Mouse (Mus musculus) embryo, embryonic 9.5 days (tissue): Measurements from ENCODE around the gene Tdp1.

ENCODE experiments used
- DNase-seq: peaks from one replicate; pipeline ENCODE4 v3.0.0-alpha.2; 2017; ENCODE audit errors: extremely low spot score

The Tdp1 gene

DNA sequence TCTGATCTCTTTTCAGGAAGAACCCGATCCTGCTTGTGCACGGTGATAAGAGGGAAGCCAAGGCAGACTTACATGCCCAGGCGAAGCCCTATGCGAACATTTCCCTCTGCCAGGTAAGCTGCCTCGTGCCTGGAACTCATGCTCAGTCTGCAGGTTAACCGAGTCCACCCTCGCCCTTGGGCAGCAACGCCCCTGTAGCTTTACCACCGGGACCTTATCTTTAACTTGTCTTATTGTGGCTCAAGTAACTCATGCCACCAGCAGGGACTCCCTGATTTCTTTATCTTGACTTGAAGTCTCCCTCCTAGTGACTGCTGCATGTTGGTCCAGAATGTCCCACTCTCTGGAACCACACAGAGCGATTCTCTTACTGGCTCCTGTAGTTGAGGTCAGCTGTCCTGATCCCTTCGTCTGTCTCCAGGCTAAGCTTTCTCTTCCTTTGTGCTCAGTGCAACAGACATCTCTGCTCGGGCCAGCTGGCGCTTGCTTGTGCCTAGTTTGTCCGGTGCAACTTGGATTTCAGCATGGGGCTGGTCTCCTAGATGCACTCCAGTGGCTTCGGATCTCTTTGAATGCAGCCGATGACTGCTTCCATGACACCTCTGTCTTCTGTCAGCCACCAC is 14.0 kb downstream of the Tdp1 start:
- DNase-seq: no peak

DNA sequence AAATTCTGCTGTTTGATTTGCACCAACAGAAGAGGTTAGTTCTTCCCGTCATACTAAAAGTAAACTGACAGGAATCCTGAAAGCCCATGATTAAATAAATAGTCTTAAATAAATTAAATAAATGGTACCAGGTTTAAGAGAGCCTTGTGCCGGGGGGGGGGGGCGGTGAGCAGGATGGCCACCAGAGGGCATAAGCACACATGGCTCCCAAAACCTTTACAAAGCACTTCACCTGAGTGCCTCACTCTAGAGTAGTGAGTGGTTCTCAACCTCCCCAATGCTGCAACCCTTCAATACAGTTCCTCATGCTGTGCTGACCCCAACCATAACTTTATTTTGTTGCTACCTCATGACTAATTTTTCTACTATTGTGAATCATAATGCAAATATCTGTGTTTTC is 15.7 kb downstream of the Tdp1 start:
- no peak for DNase-seq

DNA sequence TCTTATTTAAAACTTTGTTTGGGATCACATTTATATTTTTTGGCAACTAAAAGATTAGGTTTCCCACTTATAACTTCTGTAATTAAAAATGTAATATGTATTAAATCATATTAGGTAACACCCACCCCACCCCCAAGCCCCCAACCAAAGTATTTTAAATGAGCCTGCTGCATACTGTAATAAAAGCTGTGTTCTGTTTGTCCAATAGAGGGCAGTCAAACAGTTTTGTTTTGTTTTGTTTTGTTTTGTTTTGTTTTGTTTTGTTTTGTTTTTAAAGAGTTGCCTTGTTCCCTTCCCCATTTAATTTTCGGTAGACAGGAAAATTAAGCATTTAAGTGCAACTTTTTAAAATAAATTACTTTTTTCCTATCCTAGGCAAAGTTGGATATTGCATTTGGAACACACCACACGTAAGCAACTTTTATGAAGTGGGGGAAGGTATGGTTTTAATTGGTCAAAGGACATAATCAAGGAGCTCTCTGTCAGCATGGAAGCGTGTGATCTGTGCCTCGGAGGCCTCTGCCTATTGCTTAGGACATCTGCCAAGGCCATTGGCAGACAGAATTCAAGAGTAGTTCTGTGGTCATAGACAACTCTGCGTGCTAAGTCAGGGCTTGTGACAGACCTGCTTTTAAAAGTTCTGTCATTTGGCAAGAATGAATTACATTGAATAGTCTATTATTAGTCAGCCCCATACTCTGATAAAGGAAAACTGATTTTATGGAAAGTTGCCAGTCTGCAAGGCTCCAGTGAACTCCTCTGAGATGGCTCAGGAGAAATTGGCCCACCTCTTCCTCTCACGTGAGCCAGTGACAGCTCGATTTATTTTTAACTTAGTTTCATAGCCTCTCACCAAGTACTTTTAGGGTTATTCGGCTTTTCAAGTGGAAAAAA is 17.9 kb downstream of the Tdp1 start:
- DNase-seq: no peak

DNA sequence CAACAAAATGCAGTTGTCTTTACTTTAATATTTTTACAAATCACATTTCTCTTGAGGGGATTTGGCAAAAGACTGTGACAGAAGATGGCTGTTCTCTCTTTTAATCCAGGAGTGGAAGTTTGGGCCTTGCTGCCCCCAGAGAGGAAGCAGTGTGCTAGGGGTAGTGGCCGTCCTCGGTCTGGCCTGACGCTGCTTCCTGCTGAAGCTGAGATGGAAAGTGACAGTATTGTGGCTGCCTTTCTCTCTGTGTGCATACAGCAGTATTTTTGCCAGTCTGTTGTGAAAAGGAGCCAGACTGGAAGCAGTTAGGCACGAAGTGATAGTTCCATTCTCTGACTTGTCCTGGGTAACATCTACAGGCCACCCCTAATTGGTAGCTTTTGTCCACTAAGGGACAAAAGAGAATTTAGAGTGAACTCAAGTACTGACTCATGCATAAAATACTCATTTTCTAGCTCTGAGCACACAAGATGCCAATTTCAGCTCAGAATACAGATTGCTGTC is 18.6 kb downstream of the Tdp1 start:
- no peak for DNase-seq

DNA sequence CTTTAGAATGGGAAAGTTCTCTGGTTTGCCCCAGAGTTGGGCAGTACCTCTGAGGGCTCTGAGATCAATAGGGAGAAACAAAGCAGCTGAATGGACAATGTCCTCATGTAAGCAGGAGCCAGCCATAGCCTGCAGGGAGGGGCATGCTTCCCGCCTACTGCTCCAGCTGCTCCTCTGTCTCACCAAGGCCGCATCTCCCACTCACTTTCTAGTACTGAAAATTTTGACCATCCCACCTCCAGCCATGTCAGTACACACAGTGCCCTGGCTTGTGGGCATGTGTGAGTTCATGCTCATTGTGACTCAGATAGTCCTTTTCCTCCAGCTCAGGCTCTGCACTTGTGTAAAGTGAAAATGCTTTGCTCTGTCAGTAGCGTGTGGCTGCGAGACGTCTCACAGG is 20.2 kb downstream of the Tdp1 start:
- no peak for DNase-seq

DNA sequence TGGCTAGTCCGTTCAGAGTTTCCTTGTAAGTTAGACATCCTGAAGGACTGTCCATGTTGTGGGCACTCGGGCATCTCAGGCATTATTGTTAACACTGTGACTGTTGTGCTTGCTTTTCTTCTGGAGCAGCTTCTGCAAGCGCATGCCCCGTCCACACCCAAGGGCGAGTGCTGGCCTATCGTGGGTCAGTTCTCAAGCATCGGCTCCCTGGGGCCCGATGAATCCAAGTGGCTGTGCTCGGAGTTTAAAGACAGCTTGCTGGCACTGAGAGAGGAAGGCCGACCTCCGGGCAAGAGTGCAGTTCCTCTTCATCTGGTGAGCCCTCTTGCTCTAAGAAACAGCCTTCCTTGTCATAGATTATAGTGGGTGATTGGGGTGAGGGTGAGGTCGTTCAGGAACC is 27.1 kb downstream of the Tdp1 start:
- DNase-seq: no peak

DNA sequence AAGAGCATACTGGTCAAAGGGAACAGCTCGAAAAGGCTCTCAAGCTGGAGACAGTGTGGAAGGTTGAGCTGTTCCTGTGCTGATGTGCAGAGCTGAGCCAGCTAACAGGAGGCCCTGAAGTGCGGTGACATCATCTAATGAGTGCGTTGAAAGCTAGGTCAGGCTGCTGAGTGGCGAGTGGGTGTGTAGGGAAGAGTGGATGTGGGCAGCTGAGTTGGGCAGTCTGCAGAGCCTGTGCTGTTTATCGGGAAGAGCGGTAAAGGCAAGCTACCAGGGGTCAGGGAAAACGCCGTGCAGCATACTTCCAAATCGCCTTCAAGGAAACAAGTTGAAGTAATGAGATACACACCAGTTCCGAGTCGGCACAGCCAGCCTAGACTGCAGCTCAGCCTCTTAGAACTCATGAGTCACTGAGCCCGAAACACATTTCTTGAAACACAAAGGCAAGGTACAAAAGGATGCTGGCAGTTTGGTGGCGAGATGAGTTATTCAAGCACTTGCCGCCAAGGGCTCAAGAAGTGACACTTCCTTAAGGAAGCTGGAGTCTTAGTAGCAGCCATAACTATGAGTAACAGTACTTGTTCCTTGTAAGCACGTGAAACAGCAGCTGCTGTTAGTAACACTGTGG is 33.6 kb downstream of the Tdp1 start:
- no peak for DNase-seq

DNA sequence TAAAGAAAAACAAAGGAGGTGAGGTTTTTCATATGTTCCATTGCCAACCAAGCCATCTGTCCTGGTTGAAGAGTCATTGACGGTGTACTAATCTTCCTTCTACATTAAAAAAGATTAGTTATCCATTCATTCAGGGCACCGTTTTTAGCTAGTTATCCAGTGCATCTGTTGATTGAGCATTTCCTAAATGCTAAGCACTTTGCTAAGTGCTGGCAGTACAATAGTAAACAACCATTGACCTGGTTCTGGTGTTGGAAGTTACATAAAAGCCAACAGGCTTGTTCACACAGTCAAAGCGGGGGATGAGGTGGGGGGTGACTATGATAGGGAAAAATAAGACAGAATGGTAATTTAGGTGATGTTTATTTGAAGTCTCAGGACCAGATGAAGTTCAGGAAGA is 35.3 kb downstream of the Tdp1 start:
- DNase-seq: no peak

DNA sequence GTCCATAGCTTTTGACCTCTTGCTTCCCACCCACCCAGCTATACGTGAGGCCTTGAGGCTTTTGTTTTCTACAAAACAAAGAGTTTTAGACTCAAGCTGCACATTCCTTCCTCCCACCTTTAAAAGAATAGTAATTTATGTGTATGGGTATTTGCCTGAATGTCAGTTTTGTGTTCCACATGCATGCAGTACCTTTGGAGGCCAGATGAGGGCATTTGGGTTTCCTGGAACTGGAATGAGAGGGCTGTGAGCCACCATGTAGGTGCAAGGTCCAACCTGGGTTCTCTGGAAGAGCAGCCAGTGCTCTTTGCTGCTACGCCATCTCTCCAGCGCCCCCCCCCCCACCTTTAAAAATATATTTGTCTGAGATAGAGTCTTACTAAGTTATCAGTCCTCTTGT is 36.7 kb downstream of the Tdp1 start:
- no peak for DNase-seq

DNA sequence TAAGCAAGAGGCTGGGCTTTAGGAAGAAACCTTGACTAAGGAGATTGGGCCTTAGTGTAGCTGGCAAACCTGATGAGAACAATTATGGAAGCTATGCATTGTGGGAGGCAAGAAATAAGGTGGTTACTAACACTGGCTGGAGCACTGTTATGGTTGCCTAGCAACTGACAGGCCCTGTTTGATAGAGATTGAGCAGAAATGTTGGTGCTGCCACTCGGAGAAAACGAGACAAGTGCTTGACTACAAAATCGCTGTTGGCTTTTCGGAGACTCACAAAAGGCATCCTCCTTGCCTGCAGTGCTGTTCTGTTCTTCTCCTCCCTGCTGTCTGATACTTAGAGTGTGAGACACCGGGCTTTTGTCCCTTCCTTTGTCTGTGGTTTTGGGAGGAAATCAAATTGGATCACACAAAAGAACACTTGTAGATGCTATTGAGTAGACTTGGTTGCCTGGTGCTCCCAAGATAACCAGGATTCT is 38.9 kb downstream of the Tdp1 start:
- peak; percentile 11 for DNase-seq

DNA sequence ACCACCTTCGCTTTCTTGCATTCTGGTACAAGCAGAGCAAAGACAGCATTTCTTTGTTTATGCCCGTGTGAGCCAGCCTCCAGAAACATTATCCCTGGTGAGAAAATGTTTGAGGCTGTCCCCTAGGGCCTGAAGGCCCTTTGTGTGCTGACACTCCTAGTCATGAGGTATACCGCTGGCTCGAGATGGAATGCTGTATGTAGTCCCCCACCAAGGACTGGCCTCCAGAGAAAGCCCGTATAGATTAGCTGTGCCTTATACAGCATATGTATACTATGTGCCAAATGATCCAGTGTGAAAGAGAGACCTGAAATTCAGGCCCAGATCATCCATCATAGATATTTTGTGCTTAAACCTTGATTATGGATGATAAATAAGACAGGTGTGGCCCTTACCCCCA is 39.4 kb downstream of the Tdp1 start:
- DNase-seq: no peak

DNA sequence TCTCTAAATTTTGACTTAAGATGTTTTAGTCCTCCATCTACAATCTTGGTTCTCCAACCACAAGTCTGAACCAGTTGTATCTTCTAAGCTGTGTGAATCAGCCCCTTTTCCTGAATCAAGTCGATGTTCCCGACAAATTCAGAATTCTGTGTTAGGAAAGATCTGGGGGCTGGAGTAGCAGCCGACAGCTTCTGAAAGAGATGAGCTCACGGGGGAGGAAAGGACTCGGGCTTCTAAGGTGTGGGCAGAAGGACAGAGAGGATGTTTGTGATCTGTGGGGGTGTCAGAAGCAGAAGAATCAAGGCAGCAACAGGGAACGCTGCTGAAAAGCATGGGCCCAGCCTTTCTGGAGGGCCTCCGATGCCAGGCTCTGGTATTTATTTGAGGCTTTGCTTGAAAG is 44.0 kb downstream of the Tdp1 start:
- no peak for DNase-seq

DNA sequence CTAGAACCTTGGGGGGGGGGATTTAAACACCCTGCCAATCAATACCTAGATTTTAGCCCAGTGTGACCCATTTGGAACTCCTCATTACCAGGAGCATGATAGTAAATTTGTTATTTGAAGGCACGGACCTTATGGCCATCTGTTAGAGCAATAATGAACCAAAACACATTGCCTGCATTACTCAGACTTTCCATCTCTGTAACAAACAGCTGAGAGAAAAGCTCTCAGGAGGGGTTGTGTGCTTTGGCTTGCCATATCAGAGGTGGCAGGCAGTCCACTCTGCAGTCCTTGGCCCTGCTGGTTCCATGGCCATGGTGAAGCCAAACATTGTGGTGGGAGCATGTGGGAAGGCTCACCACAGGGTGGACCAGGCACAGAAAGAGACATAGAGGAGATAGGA is 44.8 kb downstream of the Tdp1 start:
- DNase-seq: no peak

DNA sequence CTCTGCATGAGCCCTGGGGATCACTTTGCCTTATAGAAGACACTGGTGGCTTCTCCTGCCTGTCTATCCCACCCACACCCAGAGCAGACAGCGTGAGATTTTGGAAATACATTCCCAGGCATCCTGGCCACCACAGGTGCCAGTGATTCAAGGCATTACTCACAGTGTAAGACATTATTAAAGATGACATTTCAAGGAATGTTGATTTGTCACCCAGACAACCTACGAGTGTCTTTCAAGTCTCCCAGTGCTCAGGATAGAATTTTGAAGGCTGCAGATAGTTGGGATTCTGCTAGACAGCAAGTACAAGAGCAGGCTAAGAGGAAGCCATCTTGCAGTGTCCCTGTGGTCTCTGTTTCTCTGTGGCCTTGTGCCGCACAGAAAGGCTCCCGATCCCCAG is 47.9 kb downstream of the Tdp1 start:
- DNase-seq: no peak

DNA sequence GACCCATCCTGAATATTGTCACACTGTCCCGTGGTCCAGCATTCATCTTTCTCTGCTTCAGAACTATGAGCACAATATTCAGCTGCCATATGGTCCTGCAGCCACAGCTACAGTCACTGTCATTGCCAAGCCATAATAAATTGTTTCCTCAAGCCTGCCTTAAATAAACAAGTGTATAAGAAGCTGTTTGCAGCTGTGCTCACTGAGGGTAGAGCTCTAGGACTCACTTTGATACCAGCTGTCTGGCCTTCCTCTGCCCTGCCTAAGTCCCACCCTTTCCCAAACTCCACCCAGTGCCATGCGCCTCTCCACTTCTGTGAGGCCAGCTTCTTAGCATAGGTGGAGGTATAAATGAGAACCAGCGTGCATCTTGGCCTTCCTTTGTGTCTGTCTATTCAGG is 49.3 kb downstream of the Tdp1 start:
- DNase-seq: no peak

DNA sequence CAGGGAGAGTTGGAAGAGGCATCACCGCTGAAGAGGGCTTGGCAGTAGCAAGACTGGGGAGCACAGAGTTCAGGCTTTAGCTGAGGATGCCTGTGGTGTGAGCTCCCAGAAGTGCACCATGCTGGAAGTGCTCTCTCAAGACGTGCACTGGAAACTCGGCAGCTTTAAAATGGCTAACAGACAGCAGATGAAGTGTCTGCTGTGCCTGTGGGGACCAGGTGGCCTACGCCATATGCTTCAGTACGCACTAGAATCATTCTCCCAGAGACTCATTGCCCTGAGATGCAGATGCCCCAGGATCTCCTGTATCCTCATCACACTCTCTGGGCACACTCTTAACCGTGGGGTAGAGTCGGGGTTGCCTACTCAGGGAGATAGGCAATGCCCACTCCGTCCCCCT is 51.1 kb downstream of the Tdp1 start:
- DNase-seq: no peak

DNA sequence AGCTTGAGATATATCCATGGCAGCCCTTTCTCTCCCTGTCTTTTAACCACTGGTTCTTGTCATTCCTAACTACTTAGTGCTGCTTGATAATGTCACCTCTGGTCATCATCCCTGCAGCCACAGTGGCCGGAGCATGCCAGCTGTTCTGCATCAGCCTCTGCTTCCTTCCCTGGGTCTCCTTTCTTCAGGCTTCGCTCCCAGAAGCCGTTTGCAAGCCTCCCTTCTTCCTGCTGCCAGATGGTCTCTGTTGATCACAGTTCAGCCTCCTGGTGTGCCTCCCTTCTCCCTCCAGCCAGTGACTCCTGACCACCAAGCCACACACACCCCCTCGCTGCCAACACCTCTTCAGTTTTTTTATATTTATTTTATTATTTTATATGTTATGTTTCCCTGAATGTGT is 54.2 kb downstream of the Tdp1 start:
- DNase-seq: no peak

DNA sequence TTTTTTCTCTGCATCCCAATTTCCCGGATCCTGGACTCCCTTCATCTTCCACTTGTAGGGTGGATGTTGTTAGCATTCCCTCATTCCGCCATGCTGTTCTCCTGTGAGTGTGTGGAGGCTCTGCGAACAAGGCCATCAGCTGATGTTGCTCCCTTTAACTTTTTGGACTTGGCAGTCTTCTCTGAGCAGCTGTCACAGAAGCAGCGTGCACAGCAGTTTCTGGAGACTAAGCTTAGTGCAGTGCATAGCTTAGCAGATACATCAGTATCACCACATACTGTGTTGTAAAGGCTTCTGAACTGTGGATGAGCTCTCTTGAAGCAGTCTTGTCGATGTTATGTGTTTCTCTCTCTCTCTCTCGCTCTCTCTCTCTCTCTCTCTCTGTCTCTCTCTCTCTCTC is 54.9 kb downstream of the Tdp1 start:
- no peak for DNase-seq

DNA sequence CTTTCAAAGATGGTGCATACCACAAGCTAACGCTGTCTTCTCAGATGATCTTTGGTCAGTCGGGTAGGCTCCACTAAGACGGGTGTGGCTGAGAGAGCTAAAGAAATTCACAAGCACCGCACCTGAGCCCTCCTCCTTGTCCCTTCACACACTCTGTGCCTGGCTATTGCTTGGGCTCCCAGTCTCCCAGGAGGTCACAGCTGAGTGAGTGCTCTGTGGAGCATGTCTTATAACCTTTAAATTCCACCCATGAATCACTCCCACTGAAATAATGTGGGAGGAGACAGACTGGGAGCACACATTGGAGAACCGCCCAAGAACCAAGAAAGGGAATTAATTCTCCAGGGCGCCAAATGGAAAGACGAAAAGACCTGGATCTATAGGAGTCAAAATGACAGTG is 56.4 kb downstream of the Tdp1 start:
- no peak for DNase-seq

DNA sequence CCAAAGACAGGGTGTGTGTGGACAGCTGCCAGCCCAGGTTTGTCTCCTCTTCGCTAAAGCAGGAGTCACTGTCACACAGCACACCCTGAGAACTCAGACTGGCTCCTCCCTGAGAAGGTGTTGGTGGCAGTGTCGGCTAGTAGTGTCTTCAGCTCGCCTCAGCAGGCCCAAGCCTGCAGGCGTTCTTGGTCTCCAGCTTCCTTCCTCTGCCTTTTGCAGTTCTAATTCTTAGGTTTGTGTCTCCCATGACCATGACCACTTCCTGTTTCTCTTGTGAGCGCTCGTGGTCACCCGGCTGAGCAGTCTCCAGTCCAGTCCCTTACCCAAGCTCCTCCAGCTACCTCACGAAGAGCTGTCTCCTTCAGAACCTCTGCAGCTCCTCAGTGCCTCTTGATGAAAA is 58.1 kb downstream of the Tdp1 start:
- DNase-seq: no peak

DNA sequence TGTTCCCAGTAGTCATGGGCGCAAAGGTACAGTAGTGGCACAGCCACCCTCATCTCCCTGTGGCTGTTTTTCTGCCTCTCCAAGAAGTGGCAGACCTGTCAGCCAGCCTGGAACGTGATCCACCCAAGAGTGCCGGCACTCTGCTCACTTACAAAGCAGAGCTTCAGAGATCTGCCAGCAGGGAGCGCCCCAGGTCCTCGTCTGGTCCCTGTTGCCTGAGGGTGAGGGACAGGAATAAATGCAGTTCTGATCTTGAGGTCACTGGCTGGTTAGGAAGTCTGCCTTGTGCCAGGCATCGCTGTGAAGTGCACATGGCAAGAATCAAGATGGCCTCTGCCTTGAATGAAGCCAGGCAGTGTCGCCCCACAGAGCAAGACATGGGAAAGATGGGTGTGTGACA is 68.6 kb downstream of the Tdp1 start:
- peak; percentile 39 for DNase-seq

DNA sequence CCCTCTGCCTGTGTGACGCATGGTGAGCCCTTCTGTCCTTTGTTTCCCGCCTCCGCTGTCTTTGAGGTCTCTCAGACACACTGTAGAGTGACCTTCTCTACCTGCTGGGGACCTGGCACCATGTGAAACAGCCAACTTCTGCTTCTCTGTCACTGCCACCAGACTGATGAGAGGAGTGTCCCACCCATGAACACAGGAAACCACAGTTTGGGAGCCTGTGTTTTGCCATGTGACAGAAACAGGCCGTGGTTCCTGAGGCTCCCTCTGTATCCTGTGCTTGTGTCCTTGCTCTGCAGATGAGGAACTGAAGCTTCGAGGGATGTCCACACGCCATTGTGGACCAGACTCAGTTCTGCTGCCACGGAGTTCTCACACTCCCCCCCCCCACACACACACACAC is 72.1 kb downstream of the Tdp1 start:
- no peak for DNase-seq
